Mouse (Mus musculus) small intestine, adult 2 months (tissue): ENCODE results near the gene Slc6a9.

Experiments
- CTCF ChIP-seq: fragments of 200-500 bp; IDR thresholded peaks from 2 replicates; pipeline ENCODE4 v1.5.1; 2012; ENCODE audit warnings: low read depth, mild to moderate bottlenecking, control low read depth, inconsistent platforms, low read length, moderate library complexity, mixed read lengths; ENCODE audit not compliant: insufficient replicate concordance, insufficient read length; ENCODE audit errors: extremely low read depth
- POLR2A ChIP-seq: fragments of 200-500 bp; IDR thresholded peaks from 2 replicates; pipeline ENCODE4 v1.6.1; 2012; ENCODE audit warnings: low read depth, mild to moderate bottlenecking, control low read depth, inconsistent platforms, low read length, moderate library complexity

GRCm38 (mm10) chr4:117884146-117884545, 49.8 kb downstream of the Slc6a9 start:
- TF ChIP-seq CTCF (no peak), POLR2A (no peak)
